Mouse (Mus musculus) megakaryocyte, embryonic 14.5 days (primary cell): ENCODE results near the gene E2f8.

Experiments used
- FLI1 ChIP-seq: IDR thresholded peaks from 2 replicates; pipeline ENCODE4 v1.6.1; 2012; ENCODE audit warnings: low read length, inconsistent platforms, mixed read lengths
- GATA1 ChIP-seq: IDR thresholded peaks from 3 replicates; pipeline ENCODE4 v1.6.1; 2012; ENCODE audit warnings: mixed read lengths, low read length, inconsistent platforms, borderline replicate concordance

GRCm38 (mm10) chr7:48834989-48835626 is 46.3 kb downstream of the E2f8 start:
- TF ChIP-seq GATA1: no peak
- TF ChIP-seq FLI1: no peak
